Mouse (Mus musculus): ENCODE data around the gene Hopx.

Gene Hopx

DNA sequence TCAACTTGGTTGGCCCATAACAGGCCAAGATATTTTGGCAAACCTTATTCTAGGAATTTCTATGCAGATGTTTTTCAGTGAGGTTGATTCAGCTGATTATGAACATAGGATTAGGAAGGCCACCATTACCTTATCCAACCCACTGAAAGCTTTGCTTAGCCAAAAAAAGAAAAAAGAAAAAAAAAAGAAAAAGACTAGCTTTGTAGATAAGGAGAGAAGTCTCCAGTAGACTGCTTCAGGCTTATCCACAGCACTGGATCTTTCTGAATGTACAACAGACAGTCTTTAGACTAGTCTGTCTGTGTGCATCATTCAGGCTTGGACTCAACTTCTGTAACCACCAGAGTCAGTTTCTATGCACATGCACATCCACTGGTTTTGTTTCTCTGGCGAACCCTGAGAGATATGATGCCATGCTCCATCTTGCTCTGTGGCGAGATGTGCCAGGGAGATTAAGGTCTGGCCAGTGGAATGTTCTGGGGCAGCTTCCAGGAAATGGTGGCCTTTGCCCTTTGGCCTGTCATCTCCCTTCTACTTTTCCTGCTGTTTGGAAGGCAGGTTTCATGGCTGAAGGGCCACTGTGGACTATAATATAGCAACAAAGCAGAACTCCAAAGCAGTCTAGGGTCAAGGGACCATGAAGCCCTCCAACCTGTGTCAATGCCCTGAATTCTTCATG lies 17.7 kb upstream of the Hopx start:
- DNase-seq (ENCODE audit: low spot score) = no peak

DNA sequence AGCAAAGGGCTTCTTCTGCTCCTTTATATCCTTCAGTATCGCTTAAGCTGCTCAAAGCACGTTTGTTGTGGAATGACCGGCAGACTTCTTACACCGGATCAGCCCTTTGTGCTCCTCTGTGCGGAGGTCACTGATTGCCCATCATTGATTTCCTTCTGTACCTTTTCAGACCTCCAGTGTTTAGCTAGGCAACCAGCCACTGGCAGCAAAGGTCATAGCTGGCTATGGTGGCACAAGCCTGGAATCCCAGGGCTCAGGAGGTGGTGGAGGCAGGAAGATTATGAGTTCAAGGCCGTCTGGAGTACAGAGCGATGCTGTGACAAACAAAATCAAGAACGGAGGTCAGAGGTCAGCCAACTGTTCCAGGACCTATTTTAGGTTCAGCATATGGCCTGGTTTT lies 17.0 kb upstream of the Hopx start:
- DNase-seq (ENCODE audit: low spot score) = no peak

DNA sequence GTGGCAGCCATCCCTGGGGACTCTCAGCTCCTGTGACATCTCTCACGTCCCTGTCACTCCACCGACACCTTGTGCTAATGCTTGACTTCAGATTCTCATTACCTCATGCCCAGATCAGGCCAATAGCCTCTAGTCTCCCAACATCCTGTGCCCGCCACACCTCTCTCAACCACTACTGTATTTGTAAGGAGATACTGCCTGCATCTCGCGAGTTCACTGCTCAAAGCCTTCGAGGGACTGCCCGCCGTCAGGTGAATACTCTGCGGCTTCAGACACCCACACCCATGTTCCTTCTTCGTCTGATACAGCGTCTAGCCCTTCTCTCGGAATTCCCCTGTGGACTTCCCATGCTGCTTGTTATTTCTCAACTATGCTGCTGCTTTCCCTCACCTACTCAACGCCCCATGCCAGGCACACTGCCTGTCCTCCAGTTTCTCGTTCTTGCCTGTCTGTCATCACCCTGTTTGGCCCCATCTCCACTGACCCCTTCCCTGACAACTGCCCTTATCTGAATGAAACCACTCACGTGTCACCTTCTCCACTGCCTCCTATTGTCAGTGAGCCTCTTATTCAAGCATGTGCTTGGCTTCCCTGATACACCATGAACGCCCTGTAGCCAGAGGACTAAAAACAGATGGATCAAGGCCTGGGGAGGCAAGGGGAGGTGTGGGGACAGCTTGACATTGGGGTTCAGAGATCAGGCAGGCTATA lies 15.5 kb upstream of the Hopx start:
- DNase-seq (ENCODE audit: low spot score) = no peak

DNA sequence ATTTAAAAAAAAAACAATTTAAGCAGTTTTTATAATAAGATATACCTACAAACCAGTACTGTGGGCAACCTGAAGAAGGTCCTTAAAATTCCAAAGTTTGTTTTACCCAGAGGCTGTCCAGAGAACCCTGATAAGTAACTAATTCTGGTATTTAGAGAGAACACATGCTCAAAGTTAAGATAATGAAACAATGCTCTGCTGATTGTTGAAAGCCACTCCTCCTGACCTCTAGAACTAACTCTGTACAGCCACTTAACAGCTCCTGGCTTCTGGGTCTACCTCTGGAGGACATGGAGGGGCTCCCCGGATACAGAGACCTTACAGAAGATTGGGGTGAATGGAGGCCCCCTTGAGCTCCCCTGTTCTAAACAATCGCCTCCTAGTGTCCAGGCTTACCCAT lies 15.0 kb upstream of the Hopx start:
- DNase-seq (ENCODE audit: low spot score) = no peak

DNA sequence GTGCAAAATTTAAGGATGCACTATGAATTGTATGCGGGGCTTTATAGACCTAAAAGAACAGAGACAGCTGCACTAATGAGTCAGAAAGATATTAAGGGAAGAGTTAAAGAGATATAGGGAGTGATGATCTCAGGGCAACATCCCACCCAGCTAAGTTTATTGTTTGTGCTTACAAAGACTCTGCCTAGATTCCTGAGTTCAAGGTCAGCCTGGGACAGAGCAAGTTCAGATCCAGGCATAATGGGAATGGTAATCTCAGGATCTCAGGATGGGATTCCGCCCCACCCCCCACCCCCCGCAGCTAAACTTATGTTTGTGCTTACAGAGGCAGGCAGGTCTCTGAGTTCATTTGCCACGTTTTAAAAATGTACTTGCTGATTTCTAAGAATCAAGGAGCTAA lies 13.9 kb upstream of the Hopx start:
- DNase-seq (ENCODE audit: low spot score) = no peak

DNA sequence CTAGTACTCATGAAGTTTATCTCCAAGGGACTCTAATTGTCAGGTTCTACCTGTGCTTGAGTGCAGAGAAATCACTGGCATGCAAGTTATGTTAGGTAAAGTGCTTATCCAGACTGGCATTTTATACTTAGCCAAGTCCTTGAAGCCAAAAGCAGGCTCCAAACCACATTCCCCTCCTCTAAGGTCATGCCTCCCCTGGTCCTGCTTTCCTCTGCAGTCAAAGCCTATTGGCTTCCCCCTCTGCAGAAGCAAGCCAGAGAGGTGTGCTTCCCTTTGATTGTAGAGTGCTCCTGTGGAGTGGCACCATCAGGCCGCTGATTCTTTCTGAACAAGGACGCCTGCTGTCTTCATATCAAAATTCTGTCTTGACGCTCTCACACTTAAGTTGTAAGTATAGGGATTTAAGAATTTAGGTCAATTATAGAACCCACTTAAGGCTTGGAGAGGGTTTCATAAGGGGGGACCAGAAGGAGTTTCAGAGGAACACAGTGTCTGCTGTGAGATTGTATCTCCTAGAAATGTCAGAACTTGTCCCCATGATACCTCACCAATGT lies 11.6 kb upstream of the Hopx start:
- no peak for DNase-seq (ENCODE audit: low spot score)

DNA sequence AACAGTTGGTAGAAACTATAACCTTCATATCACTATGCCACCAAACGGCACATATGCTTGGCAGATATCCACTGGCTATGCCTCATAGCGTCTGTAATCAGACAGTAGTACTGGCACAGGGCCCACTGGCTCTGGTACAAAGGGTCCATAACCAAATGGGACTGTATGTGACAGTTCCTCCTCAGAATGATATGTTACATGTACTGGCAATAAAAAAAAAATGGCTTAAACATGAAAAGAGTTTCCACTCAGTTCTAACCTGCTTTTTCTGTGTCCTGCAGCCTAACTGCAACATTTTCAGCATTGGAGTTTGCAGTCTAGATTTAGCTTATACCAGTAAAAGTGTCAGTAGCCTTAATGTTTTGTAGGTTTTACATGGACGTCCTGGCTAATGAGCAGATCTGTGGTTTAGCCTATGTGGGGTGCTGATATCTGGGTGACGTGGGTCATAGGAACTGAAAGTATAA lies 9.9 kb upstream of the Hopx start:
- no peak for DNase-seq (ENCODE audit: low spot score)

DNA sequence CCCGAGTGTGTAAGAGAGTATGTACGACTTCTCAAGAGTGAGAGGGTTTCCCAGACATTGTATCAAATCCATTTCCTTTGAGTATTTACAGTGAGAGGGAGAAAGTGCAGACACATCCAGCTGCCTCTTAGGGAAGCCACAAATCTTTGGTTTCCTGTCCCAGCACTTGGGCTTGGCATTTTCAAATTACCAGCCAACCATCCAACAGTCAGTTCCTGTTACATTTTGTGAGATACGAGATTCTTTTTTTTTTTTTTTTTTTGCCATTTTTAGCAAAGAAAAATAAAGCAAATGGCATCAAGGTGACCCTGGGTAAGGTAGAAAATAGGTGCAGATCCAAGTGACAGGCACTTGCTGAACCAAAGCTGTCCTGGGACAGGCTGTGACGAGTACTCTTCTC lies 9.2 kb upstream of the Hopx start:
- DNase-seq (ENCODE audit: low spot score) = no peak

DNA sequence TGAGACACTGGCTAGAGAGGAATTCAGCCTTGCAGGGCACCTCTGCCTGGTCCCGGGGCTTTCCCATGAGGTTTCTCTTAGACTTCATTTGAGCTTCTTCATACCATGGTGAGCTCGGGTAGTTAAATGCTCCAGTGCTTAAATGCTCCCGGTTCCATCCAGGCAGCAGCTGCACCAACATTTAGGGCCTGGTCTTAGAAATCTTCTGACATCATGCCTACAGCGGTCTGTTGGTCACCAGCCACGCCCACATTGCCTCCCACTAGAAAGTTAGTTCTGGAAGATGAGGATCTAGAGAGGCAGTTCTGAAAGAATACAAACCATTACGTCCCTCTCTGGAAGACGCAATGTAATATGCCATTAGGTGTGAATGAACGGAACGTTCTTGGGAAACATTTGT lies 8.7 kb upstream of the Hopx start:
- DNase-seq (ENCODE audit: low spot score) = no peak

DNA sequence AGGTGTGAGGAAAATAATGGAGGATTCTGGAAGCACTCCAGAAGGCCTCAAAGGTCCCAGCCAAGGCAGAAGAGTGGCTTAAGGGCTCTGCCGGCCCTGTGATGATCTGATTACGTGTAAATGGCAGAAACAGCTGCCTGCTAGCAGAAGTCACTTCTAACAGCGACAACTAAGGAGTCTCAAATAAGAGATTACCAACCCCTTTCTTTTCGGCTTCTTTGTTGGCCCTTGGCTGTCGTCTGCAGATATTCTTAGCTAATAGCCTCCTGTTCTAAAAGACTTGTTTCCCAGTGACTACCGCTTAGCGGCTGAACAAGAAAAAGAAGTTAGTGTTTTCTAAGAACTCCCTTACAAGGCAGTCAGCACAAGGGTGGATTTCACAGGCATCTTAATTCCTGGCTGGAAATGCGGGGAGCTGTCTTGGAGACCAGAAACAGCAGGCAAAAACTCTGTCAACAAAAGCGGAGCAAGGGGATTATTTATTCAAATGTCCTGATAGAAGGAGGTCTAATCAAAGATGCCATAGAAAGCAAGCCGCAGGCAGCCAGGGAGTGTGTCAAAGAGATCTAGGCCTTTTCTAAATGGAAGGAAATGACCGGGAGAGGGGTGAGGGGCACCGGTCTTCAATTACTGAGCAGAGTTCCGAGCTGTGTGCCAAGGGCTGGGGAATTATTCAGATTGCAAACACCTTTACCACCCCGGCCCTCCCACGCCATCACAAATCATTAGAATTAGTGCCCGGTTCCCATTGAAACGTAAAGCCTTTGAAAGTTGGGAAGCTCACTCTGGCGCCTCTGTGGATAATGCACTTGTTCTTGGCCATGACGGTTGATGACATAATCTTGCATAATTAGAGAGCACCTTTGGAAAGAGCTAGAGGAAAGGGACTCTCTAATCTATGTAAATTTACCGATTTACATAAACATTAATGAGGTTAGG lies 7.6 kb upstream of the Hopx start:
- no peak for DNase-seq (ENCODE audit: low spot score)

DNA sequence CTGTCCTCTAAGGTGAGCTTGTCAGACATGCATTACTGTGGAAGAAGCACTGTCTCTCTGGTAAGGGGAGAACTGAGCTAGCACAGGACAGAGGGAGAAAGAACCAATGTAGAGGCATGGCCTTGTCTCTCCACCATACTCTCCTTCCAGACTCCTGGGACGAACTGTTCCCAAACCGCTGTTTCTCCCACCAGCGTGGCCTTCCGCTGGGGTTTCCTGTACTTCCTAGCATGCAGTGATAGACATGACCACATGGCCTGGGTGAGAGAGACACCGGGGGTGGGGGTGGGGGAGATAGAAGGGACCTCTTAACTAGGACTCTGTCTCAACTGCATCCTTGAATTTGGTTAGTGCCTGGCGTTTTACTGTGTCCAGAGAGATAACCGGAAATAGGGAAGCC lies 5.8 kb upstream of the Hopx start:
- DNase-seq (ENCODE audit: low spot score) = no peak

DNA sequence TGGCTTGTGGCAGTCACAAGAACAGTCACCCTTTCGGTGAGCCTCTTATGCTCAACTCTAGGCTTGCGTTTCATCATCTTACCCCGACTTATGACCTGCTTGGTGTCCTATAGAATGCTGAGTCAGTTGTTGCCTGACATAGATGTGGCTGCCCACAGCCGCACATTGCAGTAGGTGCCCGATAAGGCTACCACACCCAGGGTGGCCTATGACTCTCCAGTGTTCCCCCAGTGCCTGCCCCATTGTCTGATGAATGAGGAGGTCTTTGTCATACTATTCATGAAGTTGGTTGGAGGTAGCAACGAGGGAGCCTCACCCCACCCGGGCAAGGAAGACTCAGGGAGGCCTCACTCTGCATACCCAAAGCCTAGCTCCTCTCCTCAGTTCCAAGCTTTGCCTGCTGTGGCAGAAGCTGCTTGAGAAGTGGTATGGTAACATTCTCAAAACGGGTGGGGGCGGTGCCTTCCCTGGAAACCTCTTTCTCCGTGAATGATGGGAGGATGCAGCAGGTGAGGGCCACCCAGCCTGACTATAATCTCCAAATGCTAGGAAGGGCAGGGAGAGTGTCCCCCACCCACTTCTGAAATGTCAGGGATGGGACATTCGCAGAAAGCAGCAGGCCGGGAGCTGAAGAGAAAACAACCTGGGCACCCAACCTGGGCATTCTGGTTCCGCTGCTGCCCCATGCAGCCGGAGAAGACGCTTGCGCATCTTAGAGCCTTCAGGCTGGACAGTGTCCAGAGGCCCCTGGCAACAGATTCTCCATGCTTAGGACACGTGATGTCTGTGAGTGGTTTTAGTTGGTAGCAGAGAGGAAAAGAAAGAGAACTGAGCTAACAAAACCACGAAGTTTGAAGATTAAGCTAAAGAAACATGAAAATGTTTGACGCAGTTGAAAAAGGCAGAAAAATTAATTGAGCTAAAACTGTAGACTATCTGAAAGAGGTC lies 4.8 kb upstream of the Hopx start:
- no peak for DNase-seq (ENCODE audit: low spot score)

DNA sequence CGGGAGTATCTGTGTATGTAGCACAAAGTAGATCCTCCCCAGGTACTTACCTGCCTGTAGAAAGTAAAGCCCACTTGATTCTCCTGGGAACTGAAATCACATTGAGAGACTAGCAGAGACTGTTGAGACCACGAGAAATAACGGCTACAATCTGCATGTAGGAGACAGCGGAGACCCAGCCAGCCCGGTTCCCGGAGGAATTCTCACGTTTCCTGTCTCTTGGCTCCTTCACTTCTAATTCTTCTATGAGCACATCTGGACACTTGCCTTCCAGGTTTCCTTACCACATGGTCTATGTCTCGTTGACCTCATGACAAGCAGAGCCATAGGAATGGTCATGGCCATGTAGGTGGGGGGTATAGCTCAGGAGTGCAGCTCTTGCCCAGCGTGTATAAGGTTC lies 811 bp upstream of the Hopx start:
- no peak for DNase-seq (ENCODE audit: low spot score)

DNA sequence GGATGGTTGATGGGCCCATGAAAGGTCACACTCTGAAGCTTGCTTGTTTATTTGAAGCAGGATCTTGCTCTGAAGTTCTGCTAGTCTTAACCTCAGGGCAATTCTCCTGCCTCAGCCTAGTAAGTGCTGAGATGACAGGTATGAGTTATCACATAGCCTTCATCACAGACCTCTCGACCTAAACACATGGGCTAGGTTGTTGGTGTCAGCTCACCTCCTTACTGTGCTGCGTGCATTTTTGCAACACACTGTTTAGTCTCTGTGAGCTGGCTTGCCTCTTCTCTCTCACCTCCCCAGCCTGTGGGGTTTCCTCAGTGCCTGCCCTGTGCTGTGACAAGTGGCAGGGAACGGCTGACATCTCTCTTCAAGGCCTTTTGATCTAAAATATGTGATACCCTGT lies 1.1 kb downstream of the Hopx start:
- no peak for DNase-seq (ENCODE audit: low spot score)

DNA sequence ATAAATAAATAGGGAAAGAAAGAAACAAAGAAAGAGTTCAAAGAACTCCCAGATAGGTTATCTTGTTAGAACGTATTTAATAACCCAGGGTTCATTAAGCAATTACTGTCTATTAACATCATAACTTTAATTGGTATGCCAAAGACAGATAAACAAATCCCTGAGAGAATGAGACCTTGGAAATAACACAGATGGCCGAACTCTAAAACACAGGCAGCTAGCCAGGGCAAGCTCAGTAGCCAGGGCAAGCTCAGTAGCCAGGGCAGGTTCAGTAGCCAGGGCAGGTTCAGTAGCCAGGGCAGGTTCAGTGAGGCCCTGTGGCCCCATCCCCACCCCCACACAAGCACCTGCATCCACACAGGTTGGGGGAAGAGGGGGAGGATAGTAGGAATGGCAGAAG lies 2.9 kb downstream of the Hopx start:
- no peak for DNase-seq (ENCODE audit: low spot score)

DNA sequence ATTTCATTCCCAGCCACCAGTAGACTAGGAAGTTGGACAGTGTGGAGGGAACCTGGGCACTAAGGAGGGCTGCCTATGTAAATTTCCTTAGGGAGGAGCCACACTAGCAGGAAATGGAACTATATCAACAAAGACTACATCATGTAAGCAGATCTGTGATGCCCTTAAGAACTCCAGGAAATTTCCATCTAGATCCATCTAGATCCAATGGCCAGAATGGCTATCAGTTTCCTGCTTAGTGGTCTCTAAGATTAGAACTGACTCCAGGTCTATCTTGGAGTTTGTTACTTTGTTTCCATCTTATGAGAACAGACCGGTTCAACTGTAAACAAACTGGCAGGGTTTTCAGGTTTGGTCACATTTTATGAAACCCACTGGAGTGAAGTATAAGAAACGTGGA lies 5.1 kb downstream of the Hopx start:
- DNase-seq (ENCODE audit: low spot score) = no peak

DNA sequence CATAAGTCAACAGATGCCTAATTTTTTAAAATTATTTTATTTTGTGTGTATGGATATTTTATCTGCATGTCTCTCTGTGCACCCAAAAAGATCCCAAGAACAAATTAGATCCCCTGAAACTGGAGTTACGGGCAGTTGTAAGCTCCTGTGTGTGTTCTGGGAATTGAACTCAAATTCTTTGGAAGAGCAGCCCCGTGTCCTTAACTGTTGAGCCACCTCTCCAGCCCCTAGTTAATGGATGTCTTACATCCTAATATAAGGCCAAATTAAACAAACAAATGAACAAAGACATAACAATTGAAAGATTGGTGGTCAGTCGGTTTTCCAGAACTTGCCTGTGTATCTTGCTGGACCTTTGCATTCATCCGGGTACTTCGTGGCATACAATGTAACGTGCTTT lies 6.1 kb downstream of the Hopx start:
- no peak for DNase-seq (ENCODE audit: low spot score)

DNA sequence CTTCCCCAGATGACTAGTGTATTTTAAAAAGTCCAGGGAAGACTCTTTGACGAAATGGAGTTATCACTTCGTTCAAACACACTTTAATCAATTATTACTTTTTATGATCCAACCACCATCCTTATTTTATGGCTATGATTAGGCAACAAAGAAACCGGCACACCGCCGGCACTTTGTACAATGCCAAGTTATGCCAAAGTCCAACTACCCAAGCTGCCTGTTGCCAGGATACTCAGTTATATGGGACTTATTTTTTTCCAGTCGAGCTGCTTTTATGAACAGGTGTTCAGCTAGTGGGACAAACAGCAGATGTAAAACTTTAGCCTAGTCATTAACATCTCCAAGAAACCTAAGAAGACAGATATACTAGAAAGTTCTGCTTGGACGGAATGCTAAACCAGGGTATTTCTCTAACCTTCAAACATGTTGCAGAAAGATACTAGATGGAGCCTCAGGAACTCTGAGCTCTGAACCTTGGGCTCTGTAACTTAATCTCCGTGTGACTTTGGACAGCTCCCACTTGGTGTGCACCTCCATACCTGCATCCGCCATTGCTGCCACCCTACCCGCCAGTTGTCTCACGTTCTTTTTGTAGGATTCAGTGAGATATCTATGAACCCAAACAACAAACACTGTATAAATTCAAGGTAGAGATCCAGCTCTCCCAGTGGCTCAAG lies 7.6 kb downstream of the Hopx start:
- no peak for DNase-seq (ENCODE audit: low spot score)

DNA sequence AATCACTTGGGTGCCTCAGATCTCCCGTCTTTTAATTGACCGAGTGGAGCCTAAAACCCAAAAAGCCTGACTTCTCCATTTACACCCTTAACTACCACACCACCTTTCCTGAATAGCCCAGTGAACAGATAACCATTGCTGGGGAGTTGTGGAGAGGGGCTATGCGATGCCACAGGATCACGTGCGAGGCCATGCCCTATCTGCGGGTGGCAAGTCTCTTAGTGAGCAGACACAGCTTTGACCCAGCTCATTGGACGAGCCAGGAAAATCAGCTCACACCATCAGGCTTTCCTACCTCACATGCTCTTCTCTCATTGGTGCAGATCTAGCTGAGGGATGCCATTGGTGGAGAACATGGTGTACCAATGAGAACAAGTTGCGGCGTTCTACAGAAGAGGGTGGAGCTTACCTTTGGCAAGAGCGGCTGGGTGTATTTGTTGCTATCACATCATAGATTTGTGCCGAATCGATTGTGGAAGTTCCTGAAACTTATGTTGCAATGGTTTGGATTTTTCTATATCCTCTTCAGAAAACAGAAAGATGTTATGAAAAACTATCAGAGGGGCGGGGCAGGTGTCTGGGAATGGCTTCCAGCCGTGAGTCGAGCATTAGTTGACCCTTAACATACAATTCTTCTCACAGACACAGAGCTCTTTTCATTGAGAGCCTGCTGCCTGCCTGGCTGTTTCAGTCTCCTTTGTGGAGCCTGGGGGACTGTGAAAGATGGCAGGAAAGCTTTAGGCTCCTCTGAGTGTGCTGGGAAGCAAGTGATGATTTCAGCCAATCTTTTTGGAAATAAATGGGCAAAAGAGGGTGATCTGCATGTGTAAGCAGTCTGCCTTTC lies 12.2 kb downstream of the Hopx start:
- DNase-seq (ENCODE audit: low spot score) = no peak

DNA sequence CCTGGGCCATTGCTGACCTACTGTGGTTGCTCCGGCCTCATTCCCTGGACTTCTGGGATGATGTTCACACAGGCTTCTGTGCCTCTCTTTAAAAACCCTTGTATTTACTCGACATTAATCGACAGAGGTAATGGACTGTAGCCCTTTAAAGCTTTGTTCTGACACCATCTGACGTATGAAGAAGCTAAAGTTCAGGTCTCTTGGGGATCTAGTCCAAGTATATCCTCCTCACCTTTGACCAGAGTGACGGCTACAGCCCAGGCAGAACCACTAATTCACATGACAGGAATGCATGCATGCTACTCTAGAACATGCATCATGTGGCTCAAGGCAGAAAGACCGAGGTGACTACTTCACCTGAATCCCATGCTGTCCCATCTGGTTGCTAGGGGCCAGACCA lies 14.2 kb downstream of the Hopx start:
- no peak for DNase-seq (ENCODE audit: low spot score)
